Mouse (Mus musculus): ENCODE measurements around the gene 1700092M07Rik.
A peak's percentile ranks its signal among the peaks of the same experiment; 100 is the strongest.
"Not testable (repeated sequence)": the region's sequence is repeated elsewhere in the genome, so short reads cannot be mapped to it uniquely, and the experiment has no call there.

The 1700092M07Rik gene

GRCm38 (mm10) chr19:8715868-8716766 lies 24.4 kb upstream of the 1700092M07Rik start:
- no peak for DNase-seq (ENCODE audit: low read depth in 1 of 2, low spot score in 2 of 2)

GRCm38 (mm10) chr19:8716767-8717475 lies 23.6 kb upstream of the 1700092M07Rik start:
- DNase-seq (ENCODE audit: low read depth in 1 of 2, low spot score in 2 of 2), result no peak

- DNase-seq (ENCODE audit: low read depth in 1 of 2, low spot score in 2 of 2), result peak; percentile 42 to 52
These were observed 22.2 kb upstream of the 1700092M07Rik start for GRCm38 (mm10) chr19:8718357-8718756.

GRCm38 (mm10) chr19:8719037-8719436 lies 21.5 kb upstream of the 1700092M07Rik start:
- not testable (repeated sequence) for DNase-seq (ENCODE audit: low read depth in 1 of 2, low spot score in 2 of 2)

- no peak for DNase-seq (ENCODE audit: low read depth in 1 of 2, low spot score in 2 of 2)
These were observed 19.1 kb upstream of the 1700092M07Rik start for GRCm38 (mm10) chr19:8721378-8721777.

GRCm38 (mm10) chr19:8722021-8722420 lies 18.5 kb upstream of the 1700092M07Rik start:
- DNase-seq (ENCODE audit: low read depth in 1 of 2, low spot score in 2 of 2), result no peak

GRCm38 (mm10) chr19:8722559-8722906 lies 18.0 kb upstream of the 1700092M07Rik start:
- no peak for DNase-seq (ENCODE audit: low read depth in 1 of 2, low spot score in 2 of 2)

GRCm38 (mm10) chr19:8722907-8723573 lies 17.5 kb upstream of the 1700092M07Rik start, which contains the start of gene Slc3a2:
TSS of gene Slc3a2 (minus strand) at chr19:8723369.
- DNase-seq (ENCODE audit: low read depth in 1 of 2, low spot score in 2 of 2), result peak; percentile 92 to 95

- DNase-seq (ENCODE audit: low read depth in 1 of 2, low spot score in 2 of 2), result no peak
These were observed 16.8 kb upstream of the 1700092M07Rik start for GRCm38 (mm10) chr19:8723574-8724346.

GRCm38 (mm10) chr19:8724392-8724791 lies 16.1 kb upstream of the 1700092M07Rik start:
- no peak for DNase-seq (ENCODE audit: low read depth in 1 of 2, low spot score in 2 of 2)

GRCm38 (mm10) chr19:8725081-8725613 lies 15.4 kb upstream of the 1700092M07Rik start:
- DNase-seq (ENCODE audit: low read depth in 1 of 2, low spot score in 2 of 2), result no peak

- DNase-seq (ENCODE audit: low read depth in 1 of 2, low spot score in 2 of 2), result no peak
These were observed 13.7 kb upstream of the 1700092M07Rik start for GRCm38 (mm10) chr19:8726609-8727390.

- DNase-seq (ENCODE audit: low read depth in 1 of 2, low spot score in 2 of 2), result no peak
These were observed 12.9 kb upstream of the 1700092M07Rik start for GRCm38 (mm10) chr19:8727495-8728114.

GRCm38 (mm10) chr19:8728335-8729099 lies 12.0 kb upstream of the 1700092M07Rik start:
- not testable (repeated sequence) for DNase-seq (ENCODE audit: low read depth in 1 of 2, low spot score in 2 of 2)

GRCm38 (mm10) chr19:8734334-8734733 lies 6.2 kb upstream of the 1700092M07Rik start:
- DNase-seq (ENCODE audit: low read depth in 1 of 2, low spot score in 2 of 2), result no peak

GRCm38 (mm10) chr19:8735389-8736159 lies 4.9 kb upstream of the 1700092M07Rik start, which contains the start of gene Wdr74:
TSS of gene Wdr74 (plus strand) at chr19:8735827.
- peak; percentile 54 to 75 for DNase-seq (ENCODE audit: low read depth in 1 of 2, low spot score in 2 of 2)

- peak in 1 of 2 experiments; percentile 4 for DNase-seq (ENCODE audit: low read depth in 1 of 2, low spot score in 2 of 2)
These were observed 4.4 kb upstream of the 1700092M07Rik start for GRCm38 (mm10) chr19:8736160-8736467.

- DNase-seq (ENCODE audit: low read depth in 1 of 2, low spot score in 2 of 2), result no peak
These were observed 1.6 kb upstream of the 1700092M07Rik start for GRCm38 (mm10) chr19:8738911-8739310.

Data from monocyte, adult 2 months (primary cell).